Mouse (Mus musculus) left cerebral cortex, postnatal 36 days (tissue): ENCODE data around the gene Grcc10. TPM values are rescaled to one million over a fixed set of nuclear protein-coding genes. Genes with fewer than 3 reads are reported as not detected.

Experiments used
- DNase-seq, 2 experiments: peaks; one replicate each; pipeline ENCODE4 v3.0.0; 2021 to 2022; ENCODE audit warnings: low spot score in 2 of 2, mixed read lengths in 1 of 2
- intact Hi-C: fragments of 180-260 bp; cut with DNase I; formaldehyde crosslinking; loops from one replicate; pipeline ENCODE4 v1.15.1; 2025
- total RNA-seq, 2 experiments: library from RNA; stranded (reverse); gene quantifications; 2 replicates each; pipeline ENCODE4 v1.2.3; 2021

The Grcc10 gene
- total RNA-seq, 2 experiments from 2014 or later = 285 to 313 TPM

- peak; percentile 97 to 99 for DNase-seq
Measured at GRCm38 (mm10) chr6:124711824-124712782, 29.1 kb downstream of the Grcc10 start, which contains the start of the genes Emg1 and Phb2. Gene Emg1 (minus strand): TSS chr6:124712178. Gene Phb2 (plus strand): TSS chr6:124712336.

GRCm38 (mm10) chr6:124708289-124708889 lies 32.8 kb downstream of the Grcc10 start:
- DNase-seq = no peak
- intact Hi-C loops = no loop called here

More at GRCm38 (mm10) chr6:124711824-124712782, 29.1 kb downstream of the Grcc10 start, which contains the start of the genes Emg1 and Phb2:
- intact Hi-C loops = loop anchor here (1.0 kb wide), 2 partner anchors 29 to 33 kb away; partner anchors contain the start of gene Grcc10

- intact Hi-C loops = no loop called here
- DNase-seq = no peak
Measured at GRCm38 (mm10) chr6:124706061-124706627, 35.0 kb downstream of the Grcc10 start.

- intact Hi-C loops = loop anchor here (5.0 kb wide), 1 partner anchor 42 kb away; the partner anchor contains the start of gene Lpcat3
- no peak for DNase-seq
Measured at GRCm38 (mm10) chr6:124704417-124704816, 36.8 kb downstream of the Grcc10 start.

- intact Hi-C loops = loop anchor here (5.0 kb wide), 1 partner anchor 41 kb away; the partner anchor contains the start of gene Lpcat3
- no peak for DNase-seq
Measured at GRCm38 (mm10) chr6:124703789-124704188, 37.4 kb downstream of the Grcc10 start.

GRCm38 (mm10) chr6:124702784-124703103 lies 38.4 kb downstream of the Grcc10 start:
- intact Hi-C loops = loop anchor here (5.0 kb wide), 1 partner anchor 40 kb away; the partner anchor contains the start of gene Lpcat3
- peak; percentile 51 to 70 for DNase-seq

GRCm38 (mm10) chr6:124702102-124702783 lies 38.9 kb downstream of the Grcc10 start:
- DNase-seq = no peak
- intact Hi-C loops = loop anchor here (5.0 kb wide), 1 partner anchor 40 kb away; the partner anchor contains the start of gene Lpcat3

GRCm38 (mm10) chr6:124701338-124701737 lies 39.8 kb downstream of the Grcc10 start:
- DNase-seq = no peak
- intact Hi-C loops = loop anchor here (5.0 kb wide), 1 partner anchor 39 kb away; the partner anchor contains the start of gene Lpcat3

- intact Hi-C loops = loop anchor here (5.0 kb wide), 1 partner anchor 38 kb away; the partner anchor contains the start of gene Lpcat3
- DNase-seq = peak; percentile 51 to 70
Measured at GRCm38 (mm10) chr6:124699962-124700610, 41.1 kb downstream of the Grcc10 start.

GRCm38 (mm10) chr6:124699366-124699765 lies 41.8 kb downstream of the Grcc10 start:
- no peak for DNase-seq
- intact Hi-C loops = no loop called here

GRCm38 (mm10) chr6:124698751-124699150 lies 42.4 kb downstream of the Grcc10 start:
- DNase-seq = no peak
- intact Hi-C loops = no loop called here

GRCm38 (mm10) chr6:124696441-124697150 lies 44.6 kb downstream of the Grcc10 start:
- intact Hi-C loops = no loop called here
- DNase-seq = no peak

GRCm38 (mm10) chr6:124694166-124694955 lies 46.8 kb downstream of the Grcc10 start:
- intact Hi-C loops = no loop called here
- DNase-seq = peak in 1 of 2 experiments; percentile 54

- no peak for DNase-seq
- intact Hi-C loops = no loop called here
Measured at GRCm38 (mm10) chr6:124693243-124693981, 47.8 kb downstream of the Grcc10 start.

GRCm38 (mm10) chr6:124690517-124690916 lies 50.7 kb downstream of the Grcc10 start:
- DNase-seq = no peak
- intact Hi-C loops = no loop called here
